Mouse (Mus musculus): ENCODE data around the gene Zic4. TPM values are rescaled to one million over a fixed set of nuclear protein-coding genes. Genes with fewer than 3 reads are reported as not detected.

Gene Zic4
- polyA plus RNA-seq (2015; fragmentation: Nextera tagmentation; extraction: Ambion mirVana), result 0.07 TPM in 1 of 2 replicates, not detected in the other

DNA sequence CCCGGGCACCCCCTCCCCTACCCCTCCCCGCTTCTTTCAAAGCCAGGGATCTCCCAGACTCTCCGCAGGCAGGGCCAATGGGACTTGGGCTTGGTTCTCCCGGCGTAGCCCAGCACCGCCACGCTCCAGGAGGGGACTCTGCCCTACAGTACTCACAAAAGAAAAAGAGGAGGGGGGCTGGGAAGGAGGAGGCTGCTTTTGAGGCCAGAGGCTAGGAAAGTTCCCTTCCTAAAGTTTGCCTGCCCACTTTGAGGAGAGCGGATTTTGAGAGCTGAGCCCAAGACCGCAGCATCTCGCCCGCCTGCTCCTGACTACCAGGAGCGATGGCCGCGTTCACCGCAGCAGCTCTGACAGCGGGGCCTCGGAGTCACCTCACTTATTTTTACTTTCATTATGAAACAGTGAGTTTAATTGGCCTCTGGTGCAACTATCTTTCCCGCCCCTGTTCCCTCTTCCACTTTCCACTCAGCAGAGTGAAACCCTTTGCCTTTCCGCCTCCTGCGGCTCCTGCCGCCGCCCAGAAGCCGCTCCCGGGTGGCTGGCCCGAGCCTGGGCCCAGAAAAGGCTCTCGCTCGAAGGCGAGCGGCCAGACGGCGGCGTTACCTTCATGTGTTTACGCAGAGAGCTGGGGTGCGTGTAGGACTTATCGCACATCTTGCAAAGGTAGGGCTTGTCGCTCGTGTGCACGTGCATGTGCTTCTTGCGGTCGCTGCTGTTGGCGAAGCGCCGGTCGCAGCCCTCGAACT, at the start of gene Zic4:
Gene Zic4 (plus strand): TSS at position 558 of the 746 bp plus-strand sequence.
- Histone ChIP-seq H3K9me3 (replicated peaks; ENCODE audit: control insufficient read depth, low read length) (no peaks in the 10 kb centered on the region; the same call in 1 of the 2 replicates), H3K9ac (ENCODE audit: low read length) (no peak within 1 kb of the TSS), H3K4me2 (ENCODE audit: low read depth, low read length) (peak within 1 kb of the TSS; percentile 49), H3K27ac (ENCODE audit: low read length) (no peak within 1 kb of the TSS), H3K4me3 (replicated peaks; ENCODE audit: low read length) (peak within 1 kb of the TSS; percentile 44), H3K36me3 (ENCODE audit: control insufficient read depth, insufficient read depth, low read length) (no peaks in the 10 kb centered on the region), H3K4me1 (ENCODE audit: control insufficient read depth, insufficient read depth, low read length) (peaks cover 14% of the 10 kb centered on the region), H3K27me3 (ENCODE audit: control insufficient read depth, insufficient read depth, low read length) (peaks cover 84% of the 10 kb centered on the region)
- WGBS, result 1% methylated on average over 45 of the region's 45 CpGs
- no peak for ATAC-seq (ENCODE audit: insufficient read depth, low FRiP score)

DNA sequence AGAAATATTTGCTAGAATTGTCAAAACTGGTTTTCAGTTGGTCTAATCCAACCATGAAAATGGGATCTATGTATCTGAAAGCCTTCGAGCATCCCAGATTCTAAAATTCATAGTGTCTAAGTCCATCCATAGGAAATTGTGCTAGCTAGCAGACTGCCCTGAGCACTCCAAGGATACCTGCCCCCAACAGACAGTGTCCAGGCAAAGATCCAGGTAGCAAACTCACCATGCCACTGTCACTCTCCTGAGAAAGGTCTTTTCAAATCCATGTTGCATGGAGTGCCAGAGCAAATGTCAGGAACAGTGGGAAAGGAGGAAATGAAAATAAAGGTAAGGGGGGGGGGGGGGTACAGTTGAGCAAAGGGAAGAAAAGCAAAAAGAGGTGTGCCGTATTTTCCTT, 14.6 kb upstream of the Zic4 start:
- 66% methylated on average over 2 of the region's 2 CpGs for WGBS
- no peak overlapping the region for H3K27ac ChIP-seq (ENCODE audit: low read length)
- no peaks in the 10 kb centered on the region for H3K36me3 ChIP-seq (ENCODE audit: control insufficient read depth, insufficient read depth, low read length)
- H3K4me3 ChIP-seq (replicated peaks; ENCODE audit: low read length), result no peak overlapping the region
- H3K27me3 ChIP-seq (ENCODE audit: control insufficient read depth, insufficient read depth, low read length), result peaks cover 29% of the 10 kb centered on the region
- no peak overlapping the region for H3K9ac ChIP-seq (ENCODE audit: low read length)
- no peak for ATAC-seq (ENCODE audit: insufficient read depth, low FRiP score)
- H3K4me1 ChIP-seq (ENCODE audit: control insufficient read depth, insufficient read depth, low read length), result no peaks in the 10 kb centered on the region
- H3K9me3 ChIP-seq (replicated peaks; ENCODE audit: control insufficient read depth, low read length), result no peaks in the 10 kb centered on the region
- H3K4me2 ChIP-seq (ENCODE audit: low read depth, low read length), result no peak overlapping the region

DNA sequence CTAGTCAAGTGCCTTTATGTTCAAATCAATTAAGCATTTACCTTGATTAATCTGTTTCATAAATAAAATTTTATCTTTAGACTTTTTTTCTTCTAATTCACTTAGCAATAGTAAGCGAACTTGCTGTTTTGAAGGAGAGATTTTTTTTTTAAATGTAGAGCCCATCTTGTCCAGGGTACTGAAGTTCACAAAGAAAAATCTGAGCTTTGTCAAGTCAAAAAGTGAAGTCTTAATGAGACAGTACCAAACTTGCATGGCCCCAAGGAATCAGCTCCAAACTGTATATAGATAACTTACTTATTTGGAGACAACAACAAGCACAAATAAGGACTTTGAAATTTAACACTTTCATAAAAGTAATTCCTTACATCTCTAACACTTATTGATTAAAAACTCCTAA, 13.5 kb upstream of the Zic4 start:
- Histone ChIP-seq H3K9ac (ENCODE audit: low read length) (no peak overlapping the region), H3K4me3 (replicated peaks; ENCODE audit: low read length) (no peak overlapping the region), H3K4me1 (ENCODE audit: control insufficient read depth, insufficient read depth, low read length) (no peaks in the 10 kb centered on the region), H3K4me2 (ENCODE audit: low read depth, low read length) (no peak overlapping the region), H3K9me3 (replicated peaks; ENCODE audit: control insufficient read depth, low read length) (no peaks in the 10 kb centered on the region), H3K36me3 (ENCODE audit: control insufficient read depth, insufficient read depth, low read length) (no peaks in the 10 kb centered on the region), H3K27me3 (ENCODE audit: control insufficient read depth, insufficient read depth, low read length) (peaks cover 40% of the 10 kb centered on the region), H3K27ac (ENCODE audit: low read length) (no peak overlapping the region)
- 34% methylated on average over 1 of the region's 1 CpGs for WGBS
- no peak for ATAC-seq (ENCODE audit: insufficient read depth, low FRiP score)

DNA sequence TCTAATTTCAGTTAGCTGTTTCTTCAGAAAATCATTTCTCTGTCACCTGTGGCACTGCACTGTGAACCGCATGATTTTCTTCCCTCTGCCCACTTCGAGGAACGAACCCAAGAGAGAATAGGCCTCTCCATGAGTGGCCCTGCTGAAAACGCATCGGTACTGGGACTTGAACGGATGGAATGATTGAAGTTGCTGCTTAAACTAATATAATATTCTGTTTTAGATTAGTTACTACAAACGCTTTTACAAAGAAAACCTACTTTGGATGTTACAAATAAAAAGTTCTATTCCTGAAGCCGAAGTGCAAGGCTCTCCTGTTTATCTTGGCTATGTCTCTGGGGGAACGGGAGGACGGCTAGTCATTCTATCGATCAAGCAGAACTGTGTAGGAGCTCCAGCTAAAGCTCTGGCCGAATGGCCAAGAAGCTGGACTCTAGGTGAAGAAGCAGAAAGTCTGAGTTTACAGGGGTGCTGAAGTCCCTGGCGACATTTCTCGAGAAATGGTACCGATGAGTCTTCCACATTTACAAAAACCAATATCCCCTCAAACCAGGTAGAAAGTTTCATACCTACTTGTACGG, 11.9 kb upstream of the Zic4 start:
- Histone ChIP-seq H3K27me3 (ENCODE audit: control insufficient read depth, insufficient read depth, low read length) (peaks cover 51% of the 10 kb centered on the region), H3K4me1 (ENCODE audit: control insufficient read depth, insufficient read depth, low read length) (no peaks in the 10 kb centered on the region), H3K9ac (ENCODE audit: low read length) (no peak overlapping the region), H3K36me3 (ENCODE audit: control insufficient read depth, insufficient read depth, low read length) (no peaks in the 10 kb centered on the region), H3K27ac (ENCODE audit: low read length) (no peak overlapping the region), H3K4me3 (replicated peaks; ENCODE audit: low read length) (no peak overlapping the region), H3K9me3 (replicated peaks; ENCODE audit: control insufficient read depth, low read length) (no peaks in the 10 kb centered on the region), H3K4me2 (ENCODE audit: low read depth, low read length) (no peak overlapping the region)
- no peak for ATAC-seq (ENCODE audit: insufficient read depth, low FRiP score)
- 2% methylated on average over 16 of the region's 16 CpGs for WGBS

DNA sequence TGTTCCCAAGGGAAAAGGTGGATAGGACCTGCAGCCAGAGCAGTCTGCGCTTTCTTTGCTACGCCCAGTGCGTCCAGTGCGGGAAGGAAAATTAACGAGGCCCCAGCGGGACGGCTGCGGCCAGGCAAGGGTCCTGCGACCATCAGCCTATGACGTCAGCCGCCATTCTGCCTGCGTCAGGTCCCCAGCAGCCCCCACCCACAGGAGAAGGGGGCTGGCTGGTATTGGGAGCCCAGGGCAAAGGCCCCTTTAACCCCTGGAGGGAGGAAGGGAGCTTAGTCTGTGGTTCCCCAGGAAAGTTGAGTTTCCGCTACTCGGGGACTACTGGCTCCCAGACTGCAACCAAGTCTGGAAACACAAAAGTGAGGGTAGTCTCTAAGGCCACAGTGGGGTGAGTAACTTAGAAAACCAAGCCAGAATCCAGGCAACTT, 11.3 kb upstream of the Zic4 start:
- Histone ChIP-seq H3K9me3 (replicated peaks; ENCODE audit: control insufficient read depth, low read length) (no peaks in the 10 kb centered on the region), H3K4me2 (ENCODE audit: low read depth, low read length) (no peak overlapping the region), H3K27me3 (ENCODE audit: control insufficient read depth, insufficient read depth, low read length) (peaks cover 57% of the 10 kb centered on the region), H3K9ac (ENCODE audit: low read length) (no peak overlapping the region), H3K27ac (ENCODE audit: low read length) (no peak overlapping the region), H3K36me3 (ENCODE audit: control insufficient read depth, insufficient read depth, low read length) (no peaks in the 10 kb centered on the region), H3K4me3 (replicated peaks; ENCODE audit: low read length) (no peak overlapping the region), H3K4me1 (ENCODE audit: control insufficient read depth, insufficient read depth, low read length) (no peaks in the 10 kb centered on the region)
- 1% methylated on average over 14 of the region's 14 CpGs for WGBS
- no peak for ATAC-seq (ENCODE audit: insufficient read depth, low FRiP score)

DNA sequence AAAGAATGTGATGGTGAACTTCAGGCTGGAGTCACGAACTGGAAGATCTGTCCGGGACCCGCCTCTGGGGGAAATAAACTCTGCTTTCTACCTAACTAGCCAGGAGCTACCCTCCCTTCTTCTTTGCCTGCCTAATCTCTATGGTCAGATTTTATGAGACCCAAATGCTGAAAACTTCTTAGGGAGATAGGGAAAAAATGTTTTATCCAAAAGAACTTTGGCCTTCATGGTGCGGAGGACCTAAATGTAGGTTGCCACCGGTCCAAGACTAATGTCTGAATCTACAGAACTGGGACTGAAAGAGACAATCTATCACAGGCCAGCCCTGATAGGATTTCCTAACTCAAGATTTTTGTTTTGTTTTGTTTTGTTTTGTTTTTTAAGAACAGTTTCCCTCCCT, 10.9 kb upstream of the Zic4 start:
- Histone ChIP-seq H3K27me3 (ENCODE audit: control insufficient read depth, insufficient read depth, low read length) (peaks cover 62% of the 10 kb centered on the region), H3K36me3 (ENCODE audit: control insufficient read depth, insufficient read depth, low read length) (no peaks in the 10 kb centered on the region), H3K4me1 (ENCODE audit: control insufficient read depth, insufficient read depth, low read length) (no peaks in the 10 kb centered on the region), H3K9ac (ENCODE audit: low read length) (no peak overlapping the region), H3K4me3 (replicated peaks; ENCODE audit: low read length) (no peak overlapping the region), H3K27ac (ENCODE audit: low read length) (no peak overlapping the region), H3K9me3 (replicated peaks; ENCODE audit: control insufficient read depth, low read length) (no peaks in the 10 kb centered on the region), H3K4me2 (ENCODE audit: low read depth, low read length) (no peak overlapping the region)
- WGBS, result 4% methylated on average over 5 of the region's 5 CpGs
- no peak for ATAC-seq (ENCODE audit: insufficient read depth, low FRiP score)

DNA sequence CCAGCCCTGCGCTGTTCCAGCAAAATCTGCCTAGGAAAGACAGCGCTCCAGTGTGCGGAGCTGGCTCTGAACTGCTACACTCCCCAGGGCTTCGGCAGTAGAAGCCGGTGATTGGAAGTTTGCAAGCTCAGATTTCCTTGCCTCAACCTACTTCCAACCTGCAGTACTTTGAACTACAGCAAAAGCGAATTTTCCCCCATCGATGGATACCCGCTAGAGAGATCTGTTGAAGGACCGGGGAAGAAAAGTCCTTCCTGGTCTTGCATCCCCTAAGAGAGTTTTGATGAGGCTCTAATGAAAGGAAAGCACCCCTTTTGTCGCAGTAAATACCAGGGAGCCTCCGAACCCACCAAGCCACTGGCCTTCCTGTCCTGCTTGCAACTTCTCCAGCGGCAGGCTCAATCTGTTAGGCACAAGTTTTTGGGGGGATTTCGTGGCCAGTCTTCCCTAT, 10.2 kb upstream of the Zic4 start:
- no peak overlapping the region for H3K9ac ChIP-seq (ENCODE audit: low read length)
- H3K27me3 ChIP-seq (ENCODE audit: control insufficient read depth, insufficient read depth, low read length), result peaks cover 68% of the 10 kb centered on the region
- H3K27ac ChIP-seq (ENCODE audit: low read length), result no peak overlapping the region
- no peaks in the 10 kb centered on the region for H3K9me3 ChIP-seq (replicated peaks; ENCODE audit: control insufficient read depth, low read length)
- 2% methylated on average over 13 of the region's 13 CpGs for WGBS
- H3K4me2 ChIP-seq (ENCODE audit: low read depth, low read length), result no peak overlapping the region
- H3K4me3 ChIP-seq (replicated peaks; ENCODE audit: low read length), result no peak overlapping the region
- ATAC-seq (ENCODE audit: insufficient read depth, low FRiP score), result no peak
- no peaks in the 10 kb centered on the region for H3K36me3 ChIP-seq (ENCODE audit: control insufficient read depth, insufficient read depth, low read length)
- no peaks in the 10 kb centered on the region for H3K4me1 ChIP-seq (ENCODE audit: control insufficient read depth, insufficient read depth, low read length)

DNA sequence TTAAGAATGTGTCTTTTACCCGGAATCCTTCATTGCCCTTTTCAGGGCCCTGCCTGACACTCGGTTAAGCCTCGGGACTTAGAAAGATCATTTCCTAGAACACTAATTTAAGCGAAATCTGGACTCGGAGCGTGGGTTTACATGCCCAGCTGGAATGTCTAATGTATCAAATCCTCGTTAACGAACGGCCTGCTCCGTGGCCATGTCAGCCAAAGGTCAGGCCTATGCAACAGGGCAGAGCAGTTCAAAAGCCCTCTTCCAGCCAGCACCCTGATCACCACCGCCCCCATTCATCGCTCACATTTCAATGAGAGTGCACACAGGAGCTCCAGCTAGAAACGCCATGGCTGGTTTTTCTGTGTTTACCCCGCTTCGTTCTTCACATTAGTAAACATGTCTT, 9.4 kb upstream of the Zic4 start:
- no peak for ATAC-seq (ENCODE audit: insufficient read depth, low FRiP score)
- 3% methylated on average over 15 of the region's 15 CpGs for WGBS

DNA sequence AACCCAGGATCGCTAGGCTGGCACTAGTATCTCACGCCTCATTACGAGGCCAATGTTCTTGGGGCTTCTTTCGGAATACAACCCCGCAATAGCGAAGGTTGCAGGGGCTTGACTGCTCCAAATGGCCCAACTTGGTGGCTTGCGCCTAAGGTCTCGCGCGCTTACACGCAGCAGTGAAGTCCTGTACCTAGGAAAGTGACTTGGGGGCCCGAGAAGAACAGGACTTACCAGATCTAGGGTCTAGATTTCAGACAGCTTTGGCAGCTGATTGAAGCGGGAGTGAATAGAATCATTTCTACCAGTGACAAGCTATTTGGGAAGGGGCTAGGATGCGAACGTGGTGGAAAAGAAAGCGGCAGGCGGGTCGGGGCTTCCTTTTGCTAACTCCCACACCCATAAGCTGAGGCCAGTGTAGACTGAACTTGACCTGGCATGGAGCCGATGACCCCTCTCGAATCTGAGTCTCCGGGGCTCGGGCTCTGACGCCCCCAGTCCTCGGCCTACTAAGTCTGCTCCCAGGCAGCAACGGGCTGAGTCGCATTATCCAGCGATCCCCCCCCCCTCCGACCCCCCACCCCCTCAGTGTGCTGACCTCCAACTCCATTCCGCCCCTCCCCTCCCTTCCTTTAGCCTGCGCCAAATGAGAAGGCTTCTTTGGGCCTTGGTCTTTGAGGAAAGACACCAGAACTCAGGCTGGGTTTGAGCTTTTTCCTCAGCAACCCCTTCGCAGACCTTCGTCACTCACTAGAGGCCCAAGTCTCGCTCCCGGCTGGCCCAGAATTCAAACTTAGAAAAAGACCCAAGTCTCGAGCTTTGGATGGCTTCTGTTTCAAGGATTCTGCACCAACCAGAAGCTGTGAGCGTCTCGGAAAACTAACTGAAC, 8.4 kb upstream of the Zic4 start:
- no peaks in the 10 kb centered on the region for H3K9me3 ChIP-seq (replicated peaks; ENCODE audit: control insufficient read depth, low read length)
- H3K9ac ChIP-seq (ENCODE audit: low read length), result no peak overlapping the region
- no peak overlapping the region for H3K27ac ChIP-seq (ENCODE audit: low read length)
- 5% methylated on average over 37 of the region's 37 CpGs for WGBS
- H3K4me1 ChIP-seq (ENCODE audit: control insufficient read depth, insufficient read depth, low read length), result no peaks in the 10 kb centered on the region
- no peak for ATAC-seq (ENCODE audit: insufficient read depth, low FRiP score)
- H3K4me2 ChIP-seq (ENCODE audit: low read depth, low read length), result no peak overlapping the region
- H3K4me3 ChIP-seq (replicated peaks; ENCODE audit: low read length), result no peak overlapping the region
- no peaks in the 10 kb centered on the region for H3K36me3 ChIP-seq (ENCODE audit: control insufficient read depth, insufficient read depth, low read length)
- peaks cover 79% of the 10 kb centered on the region for H3K27me3 ChIP-seq (ENCODE audit: control insufficient read depth, insufficient read depth, low read length)

More for the DNA sequence above, 9.4 kb upstream of the Zic4 start:
- no peak overlapping the region for H3K4me2 ChIP-seq (ENCODE audit: low read depth, low read length)
- no peaks in the 10 kb centered on the region for H3K36me3 ChIP-seq (ENCODE audit: control insufficient read depth, insufficient read depth, low read length)
- H3K9ac ChIP-seq (ENCODE audit: low read length), result no peak overlapping the region
- H3K27ac ChIP-seq (ENCODE audit: low read length), result no peak overlapping the region
- no peaks in the 10 kb centered on the region for H3K9me3 ChIP-seq (replicated peaks; ENCODE audit: control insufficient read depth, low read length)
- no peaks in the 10 kb centered on the region for H3K4me1 ChIP-seq (ENCODE audit: control insufficient read depth, insufficient read depth, low read length)
- H3K27me3 ChIP-seq (ENCODE audit: control insufficient read depth, insufficient read depth, low read length), result peaks cover 75% of the 10 kb centered on the region
- no peak overlapping the region for H3K4me3 ChIP-seq (replicated peaks; ENCODE audit: low read length)
